Mouse (Mus musculus) liver, adult (tissue): Measurements from ENCODE around the gene Mbd3.

Source experiments
- GATA4 ChIP-seq: IDR thresholded peaks from 2 replicates; pipeline ENCODE4 v1.6.1; 2014; ENCODE audit warnings: mild to moderate bottlenecking, low read length; ENCODE audit not compliant: insufficient replicate concordance

Gene Mbd3

GRCm38 (mm10) chr10:80344131-80344661 lies 55.2 kb downstream of the Mbd3 start:
- no peak for TF ChIP-seq GATA4

GRCm38 (mm10) chr10:80343425-80343895 lies 55.9 kb downstream of the Mbd3 start:
- no peak for TF ChIP-seq GATA4

- no peak for TF ChIP-seq GATA4
These were observed 56.5 kb downstream of the Mbd3 start for GRCm38 (mm10) chr10:80342749-80343424.
